Mouse (Mus musculus) liver, postnatal 0 days (tissue): ENCODE measurements around the gene Gm20388. TPM values are rescaled to one million over a fixed set of nuclear protein-coding genes. Genes with fewer than 3 reads are reported as not detected.

Source experiments
- ATAC-seq: fragments of 200-750 bp; cut with Nextera tagmentation; 2 replicates; pipeline ENCODE4 v1.8.0; 2017; ENCODE audit warnings: mild to moderate bottlenecking, moderate library complexity
- DNase-seq: peaks from one replicate; pipeline ENCODE4 v3.0.0-alpha.2; 2016
- H3K27ac ChIP-seq: fragments of 300-500 bp; sonication (generic); 2 replicates; pipeline ENCODE4 v1.5.1; 2014; ENCODE audit warnings: antibody characterized with exemption, moderate library complexity, mild to moderate bottlenecking, low read depth
- H3K27me3 ChIP-seq: fragments of 300-500 bp; sonication (generic); 2 replicates; pipeline ENCODE4 v1.6.1; 2014; ENCODE audit warnings: low read length, control low read depth, mixed read lengths; ENCODE audit not compliant: insufficient read depth
- H3K36me3 ChIP-seq: fragments of 300-500 bp; sonication (generic); replicated peaks from 2 replicates; pipeline ENCODE4 v1.6.1; 2014; ENCODE audit warnings: mild to moderate bottlenecking, control low read depth, low read length, moderate library complexity, mixed read lengths; ENCODE audit not compliant: insufficient read depth
- H3K4me1 ChIP-seq: fragments of 300-500 bp; sonication (generic); 2 replicates; pipeline ENCODE4 v1.6.1; 2014; ENCODE audit warnings: antibody characterized with exemption, mild to moderate bottlenecking, control low read depth; ENCODE audit not compliant: insufficient read depth
- H3K4me2 ChIP-seq: fragments of 300-500 bp; sonication (generic); 2 replicates; pipeline ENCODE4 v1.6.1; 2014; ENCODE audit warnings: low read depth, mild to moderate bottlenecking, low read length, moderate library complexity, mixed read lengths
- H3K4me3 ChIP-seq: fragments of 300-500 bp; sonication (generic); 2 replicates; pipeline ENCODE4 v1.5.1; 2014; ENCODE audit warnings: low read depth, low read length
- H3K9ac ChIP-seq: fragments of 300-500 bp; sonication (generic); replicated peaks from 2 replicates; pipeline ENCODE4 v1.6.1; 2014; ENCODE audit warnings: mild to moderate bottlenecking, moderate library complexity
- H3K9me3 ChIP-seq: fragments of 300-500 bp; sonication (generic); 2 replicates; pipeline ENCODE4 v1.6.1; 2016; ENCODE audit warnings: mild to moderate bottlenecking, control low read depth, low read length, mixed read lengths
- CTCF ChIP-seq: sonication (generic); IDR thresholded peaks from 2 replicates; pipeline ENCODE4 v1.5.1; 2016; ENCODE audit warnings: antibody characterized with exemption, low read depth
- EP300 ChIP-seq: IDR thresholded peaks from 2 replicates; pipeline ENCODE4 v1.6.1; 2016; ENCODE audit warnings: antibody characterized with exemption, low read depth, mild to moderate bottlenecking
- WGBS: fragments of 180-500 bp; shearing (Covaris S2); extraction: QIAGEN DNeasy Blood & Tissue Kit; methylation state at CpG from one replicate; pipeline ENCODE4 v1.1.7; 2014; ENCODE audit not compliant: insufficient replicate concordance; 5-methylcytosine and 5-hydroxymethylcytosine counted together
- polyA plus RNA-seq: library from polyadenylated mRNA; unstranded; fragments of >200 nt; fragmentation: Nextera tagmentation; extraction: Ambion mirVana; gene quantifications from 2 replicates; pipeline ENCODE4 v1.2.1, GENCODE M21; 2015

Gene Gm20388
- polyA plus RNA-seq, 1 experiment from 2014 or later = not detected

DNA sequence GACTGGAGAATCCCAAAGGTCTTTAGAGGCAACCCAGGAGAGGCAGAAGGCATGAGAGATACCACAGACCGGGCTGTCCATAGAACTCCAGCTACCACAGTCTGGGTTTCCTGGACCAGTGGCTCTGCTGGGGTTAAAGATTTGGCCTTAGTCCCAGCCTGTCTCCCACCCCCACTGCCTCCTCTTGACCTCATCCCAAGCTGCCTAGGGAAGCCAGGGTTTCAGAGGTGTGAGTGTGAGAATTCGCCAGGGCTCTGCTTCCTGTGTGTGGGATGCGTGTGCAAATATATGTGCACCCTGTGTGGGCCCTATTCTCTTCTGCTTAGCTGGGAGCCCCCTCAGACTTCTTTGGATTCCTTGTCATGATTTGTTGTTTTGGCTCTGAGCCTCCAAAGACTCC lies 894.1 kb downstream of the Gm20388 start:
- 55% methylated on average over 3 of the region's 3 CpGs for WGBS
- Histone ChIP-seq H3K27ac (no peak overlapping the region), H3K27me3 (no peaks in the 10 kb centered on the region), H3K36me3 (no peaks in the 10 kb centered on the region), H3K4me3 (no peak overlapping the region), H3K4me1 (peaks cover 4% of the 10 kb centered on the region; the same call in 1 of the 2 replicates), H3K9me3 (no peaks in the 10 kb centered on the region), H3K9ac (no peak overlapping the region), H3K4me2 (no peak overlapping the region)
- ATAC-seq (no peak), DNase-seq (no peak)
- TF ChIP-seq CTCF (no peak), EP300 (no peak)

DNA sequence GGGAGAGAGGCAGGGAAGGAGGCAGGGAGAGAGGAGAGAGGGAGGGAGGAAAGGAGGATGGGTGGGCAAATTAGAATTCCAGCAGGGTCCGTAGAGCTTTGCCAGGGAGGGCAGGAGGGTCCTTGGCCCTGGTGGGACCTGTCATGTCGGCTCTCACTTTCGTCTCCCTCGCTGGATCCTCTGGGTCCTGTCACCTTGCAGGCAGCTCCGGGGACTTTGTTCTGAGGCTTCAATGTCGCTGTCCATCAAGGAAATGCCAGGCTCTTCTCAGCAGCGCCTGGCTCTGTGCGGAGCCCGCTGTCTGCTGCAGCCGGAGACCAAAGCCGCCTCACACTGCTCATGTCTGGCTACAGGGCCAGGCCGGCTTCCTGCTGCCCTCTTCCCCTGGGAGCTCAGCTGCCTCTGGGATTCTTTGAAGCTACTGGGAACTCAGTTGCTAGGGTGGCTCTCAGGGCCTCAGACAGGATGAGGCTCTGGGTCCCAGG lies 896.2 kb downstream of the Gm20388 start:
- 63% methylated on average over 12 of the region's 12 CpGs for WGBS
- Histone ChIP-seq H3K27ac (no peak overlapping the region), H3K4me1 (peaks cover 4% of the 10 kb centered on the region; the same call in 1 of the 2 replicates), H3K4me3 (no peak overlapping the region), H3K27me3 (peaks cover 2% of the 10 kb centered on the region; the same call in 1 of the 2 replicates), H3K9me3 (no peaks in the 10 kb centered on the region), H3K4me2 (no peak overlapping the region), H3K9ac (no peak overlapping the region), H3K36me3 (no peaks in the 10 kb centered on the region)
- ATAC-seq (no peak), DNase-seq (no peak)
- TF ChIP-seq CTCF (no peak), EP300 (no peak)

GRCm38 (mm10) chr8:120807719-120808118 lies 897.1 kb downstream of the Gm20388 start:
- no peak for ATAC-seq
- H3K4me3 ChIP-seq = no peak overlapping the region
- no peaks in the 10 kb centered on the region for H3K36me3 ChIP-seq
- 45% methylated on average over 6 of the region's 6 CpGs for WGBS
- H3K27me3 ChIP-seq = peaks cover 2% of the 10 kb centered on the region; the same call in 1 of the 2 replicates
- TF ChIP-seq CTCF (peak; percentile 63), EP300 (no peak)
- no peak overlapping the region for H3K27ac ChIP-seq
- H3K4me1 ChIP-seq = peaks cover 4% of the 10 kb centered on the region; the same call in 1 of the 2 replicates
- no peak overlapping the region for H3K9ac ChIP-seq
- no peak overlapping the region for H3K4me2 ChIP-seq
- no peaks in the 10 kb centered on the region for H3K9me3 ChIP-seq
- DNase-seq = no peak

- Histone ChIP-seq H3K4me2 (no peak overlapping the region), H3K36me3 (no peaks in the 10 kb centered on the region), H3K9me3 (no peaks in the 10 kb centered on the region), H3K4me3 (no peak overlapping the region), H3K9ac (no peak overlapping the region), H3K27me3 (peaks cover 2% of the 10 kb centered on the region; the same call in 1 of the 2 replicates), H3K4me1 (peaks cover 3% of the 10 kb centered on the region; the same call in 1 of the 2 replicates), H3K27ac (no peak overlapping the region)
- 60% methylated on average over 7 of the region's 7 CpGs for WGBS
- DNase-seq (no peak), ATAC-seq (no peak)
- TF ChIP-seq CTCF = no peak
- TF ChIP-seq EP300 = no peak
Measured at GRCm38 (mm10) chr8:120809050-120809449, 898.4 kb downstream of the Gm20388 start.

- ATAC-seq = no peak
- Histone ChIP-seq H3K36me3 (no peaks in the 10 kb centered on the region), H3K9me3 (no peaks in the 10 kb centered on the region), H3K27ac (no peak overlapping the region), H3K4me2 (no peak overlapping the region), H3K27me3 (peaks cover 2% of the 10 kb centered on the region; the same call in 1 of the 2 replicates), H3K4me3 (no peak overlapping the region), H3K4me1 (no peaks in the 10 kb centered on the region), H3K9ac (no peak overlapping the region)
- no peak for DNase-seq
- WGBS = 51% methylated on average over 2 of the region's 2 CpGs
- TF ChIP-seq CTCF = no peak
- TF ChIP-seq EP300 = no peak
Measured at GRCm38 (mm10) chr8:120811953-120812352, 901.3 kb downstream of the Gm20388 start.

DNA sequence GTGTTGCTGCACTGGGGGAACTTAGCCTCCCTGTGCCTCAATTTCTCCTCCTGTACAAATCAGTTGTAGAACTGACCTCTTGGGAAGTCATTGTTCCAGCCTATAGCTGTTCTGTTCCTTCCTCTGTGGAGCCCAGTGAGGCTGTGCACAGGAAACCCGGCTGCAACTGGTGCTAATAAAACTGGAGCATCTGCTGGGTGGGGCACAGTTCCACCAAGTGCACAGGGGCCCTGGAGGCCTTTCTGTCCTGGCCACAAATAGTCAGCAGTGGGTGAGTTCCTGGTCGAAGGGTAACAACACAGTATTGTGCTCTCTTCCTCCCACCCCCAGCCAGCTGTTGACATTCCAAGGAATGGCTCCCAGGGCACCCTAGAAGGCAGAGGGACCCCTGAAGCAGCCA lies 902.4 kb downstream of the Gm20388 start:
- Histone ChIP-seq H3K36me3 (no peaks in the 10 kb centered on the region), H3K9ac (no peak overlapping the region), H3K4me1 (no peaks in the 10 kb centered on the region), H3K4me3 (no peak overlapping the region), H3K27me3 (peaks cover 2% of the 10 kb centered on the region; the same call in 1 of the 2 replicates), H3K4me2 (no peak overlapping the region), H3K27ac (no peak overlapping the region), H3K9me3 (no peaks in the 10 kb centered on the region)
- no peak for ATAC-seq
- WGBS = 24% methylated on average over 2 of the region's 2 CpGs
- no peak for DNase-seq
- TF ChIP-seq EP300 = no peak
- TF ChIP-seq CTCF = no peak
